Mouse (Mus musculus) kidney, adult 18-20 months (tissue): Measurements from ENCODE around the gene Prss38.
A peak's percentile ranks its signal among the peaks of the same experiment; 100 is the strongest.
"Not testable (repeated sequence)": the region's sequence is repeated elsewhere in the genome, so short reads cannot be mapped to it uniquely, and the experiment has no call there.

ENCODE experiments used
- DNase-seq: peaks from one replicate; pipeline ENCODE4 v3.0.0; 2021

The Prss38 gene

GRCm38 (mm10) chr11:59369848-59370247 is 5.6 kb downstream of the Prss38 start:
- DNase-seq = no peak

- DNase-seq = not testable (repeated sequence)
Observed at GRCm38 (mm10) chr11:59367955-59368354, 7.5 kb downstream of the Prss38 start.

- DNase-seq = peak; percentile 30
Observed at GRCm38 (mm10) chr11:59366633-59367032, 8.8 kb downstream of the Prss38 start.

DNA sequence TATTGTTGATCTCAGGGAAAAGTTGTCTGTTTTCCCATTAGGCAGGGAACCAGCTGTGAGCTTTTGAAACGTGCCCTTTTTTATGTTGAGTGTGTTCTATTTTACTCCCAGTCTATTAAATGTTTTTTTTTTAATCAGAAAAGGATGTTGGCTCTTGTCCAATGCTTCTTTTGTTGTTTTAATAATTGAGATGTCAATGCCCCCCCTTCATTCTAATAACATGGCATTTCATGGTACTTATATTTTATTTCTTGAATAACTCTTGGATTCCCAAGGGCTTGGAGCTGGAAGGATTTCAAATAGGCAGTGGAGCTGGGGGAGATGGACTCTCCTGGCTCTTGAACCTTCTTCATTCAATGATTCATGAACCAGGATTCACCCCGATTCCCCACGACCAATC is 9.4 kb downstream of the Prss38 start:
- DNase-seq = no peak

DNA sequence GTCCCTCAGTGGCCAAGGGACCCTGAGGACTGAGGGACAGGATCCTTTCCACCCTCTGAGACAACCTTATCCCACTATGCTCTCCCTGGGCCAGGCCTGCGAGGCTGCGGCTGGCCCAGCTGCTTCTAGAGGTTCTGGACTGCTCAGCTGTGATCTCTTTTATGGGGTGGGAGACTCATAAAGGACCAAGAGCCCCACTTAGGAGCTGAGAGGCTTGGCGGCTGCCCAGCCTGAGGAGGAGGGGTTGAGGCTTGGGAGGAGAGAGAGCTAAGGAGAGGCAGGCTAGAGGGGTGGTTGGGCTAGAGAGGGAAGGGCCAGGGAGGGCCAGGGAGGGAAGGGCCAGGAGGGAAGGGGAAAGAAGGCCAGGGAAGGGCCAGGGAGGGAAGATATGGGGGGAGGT is 11.0 kb downstream of the Prss38 start:
- DNase-seq = no peak

DNA sequence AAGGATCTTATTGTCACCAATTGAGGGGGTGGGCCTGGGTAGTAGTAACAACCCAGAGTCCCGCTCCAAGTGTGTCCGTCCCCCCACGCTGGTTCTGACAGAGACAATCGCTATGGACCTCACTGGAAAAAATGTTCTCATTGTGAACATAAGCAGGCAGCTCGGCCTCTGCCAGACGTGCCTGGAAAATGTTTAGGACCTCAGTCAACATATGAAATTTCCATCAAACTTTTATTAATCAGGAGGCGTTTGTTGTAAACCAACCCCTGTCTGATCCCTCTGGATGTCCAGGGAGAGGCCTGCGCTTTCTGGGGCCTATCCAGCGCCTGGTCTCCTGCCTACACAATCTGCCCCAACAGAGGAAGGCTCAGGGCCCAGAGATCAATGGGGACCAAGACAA is 11.4 kb downstream of the Prss38 start:
- DNase-seq = no peak

GRCm38 (mm10) chr11:59361291-59361690 is 14.2 kb downstream of the Prss38 start:
- DNase-seq = no peak

DNA sequence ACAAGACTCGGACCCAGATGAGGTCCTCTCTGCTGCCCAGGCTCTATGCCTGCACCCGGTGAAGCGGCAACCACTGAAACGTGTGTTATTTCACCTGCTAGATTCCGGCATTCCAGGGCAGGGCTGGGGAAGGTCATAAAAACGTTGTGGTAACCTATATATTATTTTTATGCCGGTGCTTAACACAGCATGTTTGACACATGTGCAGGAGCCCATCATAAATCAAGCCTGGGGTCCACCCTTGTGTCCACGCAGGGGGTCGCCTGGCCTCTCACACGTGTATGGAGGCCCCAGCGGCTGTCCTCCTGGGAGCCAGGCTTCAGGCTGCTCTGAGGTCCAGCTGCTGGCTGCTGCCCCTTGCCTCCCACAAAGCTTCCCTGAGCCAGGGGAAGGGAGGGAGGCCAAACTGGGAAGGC is 18.6 kb downstream of the Prss38 start:
- no peak for DNase-seq

DNA sequence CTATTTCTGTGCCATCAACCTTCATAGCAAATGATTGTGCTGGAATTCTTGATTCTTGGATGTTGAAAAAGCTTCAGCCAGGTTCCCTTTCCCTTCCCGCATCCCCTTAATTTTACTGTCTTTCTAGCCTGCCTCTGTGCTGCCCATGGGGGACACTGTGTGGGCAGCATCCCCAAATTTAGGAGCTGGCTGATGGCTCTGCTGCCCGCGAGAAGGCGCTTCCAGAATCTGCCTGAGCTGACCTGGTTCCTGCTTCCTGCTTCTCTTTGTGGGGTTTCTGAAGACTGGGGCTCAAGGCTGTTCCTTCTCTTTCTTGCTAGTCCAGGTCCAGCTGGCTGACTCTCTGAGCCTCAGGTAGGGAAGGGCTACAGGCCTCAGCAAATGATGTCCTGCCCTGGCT is 20.7 kb downstream of the Prss38 start:
- DNase-seq = no peak

GRCm38 (mm10) chr11:59350326-59350725 is 25.1 kb downstream of the Prss38 start:
- DNase-seq = no peak

DNA sequence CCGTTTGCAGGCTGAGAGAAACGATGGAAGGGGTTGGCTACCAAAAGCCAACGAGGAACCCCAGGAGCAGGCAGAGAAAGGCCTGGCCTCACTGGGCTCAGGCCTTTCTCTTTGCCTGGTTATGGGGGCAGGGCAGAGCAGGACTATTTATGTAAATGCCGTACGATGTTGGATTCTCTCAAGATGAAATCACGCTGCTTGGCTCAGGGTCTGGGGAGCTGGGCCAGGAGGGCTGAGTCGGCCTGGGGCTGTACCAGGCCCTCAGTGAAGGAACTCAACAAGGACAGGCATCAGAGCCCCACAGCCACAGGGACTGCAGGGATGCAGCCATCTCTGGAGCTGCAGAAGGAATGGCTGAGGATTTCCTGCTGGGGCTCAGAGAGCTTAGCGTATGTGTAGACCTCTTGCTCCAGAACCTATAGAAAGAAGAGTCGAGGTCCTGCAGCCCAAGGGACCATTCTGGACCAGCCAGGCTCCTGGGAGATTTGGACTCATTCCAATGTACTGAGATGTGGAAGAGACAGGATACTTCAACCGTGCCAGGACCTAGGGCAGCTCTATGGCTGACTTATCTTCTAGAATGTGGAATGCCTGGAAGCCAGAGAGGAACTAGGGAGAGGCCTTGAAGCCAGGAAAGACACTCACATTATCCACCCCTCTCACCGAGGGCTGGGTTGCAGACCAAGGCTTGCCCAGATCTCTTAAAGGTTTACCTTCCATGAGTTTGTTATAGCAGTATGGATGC is 29.1 kb downstream of the Prss38 start:
- DNase-seq = no peak

GRCm38 (mm10) chr11:59342956-59343355 is 32.5 kb downstream of the Prss38 start:
- no peak for DNase-seq

GRCm38 (mm10) chr11:59338736-59339120 is 36.7 kb downstream of the Prss38 start:
- no peak for DNase-seq

DNA sequence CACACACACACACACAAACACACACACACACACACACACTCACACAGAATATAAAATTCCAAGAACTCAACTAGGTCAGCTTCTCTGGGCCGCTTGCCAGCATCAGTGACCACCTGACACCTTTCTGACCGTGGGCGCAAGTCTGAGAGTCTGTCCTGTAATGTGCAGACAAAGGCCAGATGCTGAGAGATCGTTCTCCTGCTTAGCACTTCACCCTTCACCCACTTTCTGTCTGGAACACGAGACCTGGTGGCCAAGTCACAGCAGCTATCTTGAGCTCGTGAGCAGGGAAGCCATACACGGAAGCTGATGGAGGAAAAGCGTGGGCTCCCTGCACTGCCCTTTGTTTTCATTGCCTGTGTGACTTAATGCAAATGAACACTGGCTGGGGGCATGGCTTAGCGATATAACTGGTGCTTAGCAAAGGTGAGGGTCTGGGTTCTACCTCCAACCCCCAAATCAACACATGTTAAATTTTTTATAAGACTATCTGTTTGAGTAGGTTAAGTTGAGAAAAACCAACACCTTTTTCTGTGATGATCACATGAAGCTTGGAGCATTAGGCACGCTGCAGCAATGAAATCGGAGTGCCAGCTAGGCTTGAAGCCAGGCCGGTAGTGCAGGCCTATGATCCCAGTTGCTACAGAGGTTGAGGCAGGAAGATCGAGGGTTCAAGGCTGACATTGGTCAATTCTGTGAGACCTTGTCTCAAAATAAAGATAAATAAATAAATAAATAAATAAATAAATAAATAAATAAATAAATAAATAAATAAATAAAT is 37.3 kb downstream of the Prss38 start:
- DNase-seq = peak; percentile 24

DNA sequence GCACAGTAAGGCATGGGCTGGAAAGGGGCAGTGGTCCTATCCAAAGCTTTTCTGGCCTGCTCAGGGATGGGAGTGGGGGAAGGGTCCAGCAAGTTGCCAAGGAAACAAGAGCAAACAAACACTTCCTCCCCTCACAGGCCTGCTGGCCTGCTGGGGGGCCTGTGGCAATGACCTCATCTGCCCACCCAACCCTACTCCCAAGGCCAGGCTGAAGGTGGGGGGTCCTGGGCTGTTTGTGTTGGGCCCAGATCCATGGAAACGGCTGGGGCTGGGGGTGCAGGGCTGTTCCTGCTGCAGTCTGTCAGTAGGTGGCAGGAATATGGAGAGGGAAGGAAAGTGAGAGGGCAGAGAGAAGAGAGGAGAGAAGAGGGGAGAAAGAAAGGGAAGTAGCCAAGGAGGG is 39.1 kb downstream of the Prss38 start:
- DNase-seq = no peak

GRCm38 (mm10) chr11:59335942-59336341 is 39.5 kb downstream of the Prss38 start:
- no peak for DNase-seq

DNA sequence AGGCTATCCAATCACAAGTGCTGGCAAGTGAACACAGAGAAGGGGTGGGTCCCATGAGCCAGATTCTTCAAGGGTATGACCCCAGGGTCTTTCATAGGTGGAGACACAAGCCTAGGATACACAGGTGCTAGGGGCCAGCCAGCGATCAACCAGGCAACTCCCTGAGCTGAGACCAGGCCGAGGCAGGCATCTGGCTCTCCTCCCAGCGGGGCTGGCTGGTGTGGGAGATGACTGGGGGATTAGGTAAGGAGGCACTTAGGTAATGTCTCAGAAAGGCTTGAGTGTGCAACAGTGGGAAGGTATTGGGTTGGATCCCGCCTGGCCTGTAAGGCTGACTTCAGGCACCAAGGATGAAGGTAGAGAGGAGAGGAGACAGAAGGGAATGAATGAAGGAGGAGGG is 40.3 kb downstream of the Prss38 start:
- no peak for DNase-seq

GRCm38 (mm10) chr11:59332938-59333337 is 42.5 kb downstream of the Prss38 start:
- DNase-seq = no peak

GRCm38 (mm10) chr11:59331167-59331869 is 44.1 kb downstream of the Prss38 start:
- DNase-seq = no peak

DNA sequence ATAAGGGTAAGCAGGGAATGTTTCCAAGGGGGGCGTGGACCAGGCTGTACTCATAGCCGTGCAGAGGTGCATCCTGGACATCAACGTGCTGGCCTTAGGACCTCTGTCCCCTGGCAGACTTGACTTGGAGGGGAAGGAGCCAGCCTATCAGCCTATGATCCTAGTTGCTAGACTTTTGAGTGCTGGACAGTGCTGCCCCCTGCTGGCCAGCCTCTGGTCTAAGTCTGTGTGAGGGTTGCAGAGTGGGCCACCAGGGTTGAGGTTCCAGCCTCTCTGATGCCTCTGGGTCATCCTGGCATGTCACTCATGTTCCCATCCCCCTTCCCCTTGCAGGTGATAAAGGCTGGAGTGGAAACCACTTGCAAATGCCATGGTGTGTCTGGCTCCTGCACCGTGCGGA is 44.9 kb downstream of the Prss38 start:
- peak; percentile 74 for DNase-seq

DNA sequence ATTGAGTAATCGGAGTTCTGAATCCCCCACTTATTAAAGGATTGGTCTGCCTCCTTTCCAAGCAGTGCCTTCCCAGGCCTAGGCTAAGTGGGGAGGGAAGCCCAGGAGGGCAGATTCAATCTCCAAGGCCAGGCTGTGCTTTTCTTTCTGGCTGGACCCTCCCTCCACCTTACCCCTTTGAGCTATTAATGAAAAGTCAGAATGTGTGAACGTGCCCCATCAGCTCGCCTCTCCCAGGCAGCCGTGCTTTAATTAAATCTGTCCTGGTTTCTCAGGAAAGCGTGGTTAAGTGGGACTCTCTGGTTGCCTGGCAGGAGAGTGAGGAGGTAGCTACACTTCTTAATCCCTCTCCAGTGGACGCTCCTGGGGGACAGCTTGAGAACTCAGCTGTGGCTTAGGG is 45.8 kb downstream of the Prss38 start:
- DNase-seq = no peak

DNA sequence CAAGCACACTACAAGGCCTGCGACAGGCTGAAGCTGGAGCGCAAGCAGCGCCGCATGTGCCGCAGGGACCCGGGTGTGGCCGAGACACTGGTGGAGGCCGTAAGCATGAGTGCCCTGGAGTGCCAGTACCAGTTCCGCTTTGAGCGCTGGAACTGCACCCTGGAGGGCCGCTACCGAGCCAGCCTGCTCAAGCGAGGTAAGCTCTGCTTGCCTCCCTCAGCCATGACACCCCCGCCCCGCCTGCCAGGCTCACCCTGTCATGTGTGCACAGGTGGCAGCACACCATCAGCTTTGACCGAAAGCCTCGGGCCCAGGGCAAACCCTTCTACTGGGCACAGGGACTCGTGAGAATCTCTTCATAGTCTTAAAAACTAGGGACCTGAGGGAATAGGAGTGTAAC is 47.8 kb downstream of the Prss38 start:
- no peak for DNase-seq

DNA sequence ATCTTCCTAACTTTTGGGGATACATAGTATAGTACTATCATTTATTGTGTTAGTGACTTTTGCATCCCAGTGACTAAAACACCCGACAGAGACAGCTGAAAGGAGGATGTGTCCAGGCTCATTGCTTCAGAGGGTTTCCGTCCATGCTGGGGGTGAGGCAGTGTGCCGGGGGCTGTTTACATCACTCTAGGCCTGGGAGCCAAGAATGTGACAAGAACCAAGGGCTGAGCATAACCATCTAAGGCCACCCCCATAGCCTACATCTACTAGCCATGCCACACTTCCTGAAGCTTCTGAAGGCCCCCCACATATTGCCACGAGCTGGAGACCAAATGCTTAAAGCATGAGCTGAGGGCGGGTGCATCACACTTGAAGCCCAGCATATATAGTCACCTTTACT is 50.7 kb downstream of the Prss38 start:
- no peak for DNase-seq

DNA sequence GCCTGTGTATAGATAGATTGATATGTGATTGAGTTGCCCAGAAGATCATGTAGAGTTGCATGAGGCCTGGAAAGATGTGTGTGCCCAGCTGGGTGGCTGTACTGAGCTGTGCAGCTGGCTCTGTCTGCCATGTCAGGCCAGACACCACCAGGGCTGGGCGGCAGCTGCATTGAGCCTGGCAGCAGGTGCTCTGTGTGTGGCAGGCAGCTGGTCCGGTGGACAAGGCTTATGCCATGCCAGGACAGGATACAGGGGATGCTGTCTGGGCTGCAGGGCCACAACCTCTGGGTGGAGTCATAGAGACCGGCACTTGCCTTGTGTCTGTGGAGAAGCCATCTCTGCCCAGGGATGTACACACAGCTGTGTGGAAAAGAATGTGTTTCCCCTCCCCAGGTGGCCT is 52.5 kb downstream of the Prss38 start:
- no peak for DNase-seq
